Mouse (Mus musculus) right cerebral cortex, adult 2 months (tissue): ENCODE data around the gene Cfap45.

ENCODE experiments used
- DNase-seq, 2 experiments: peaks; one replicate each; pipeline ENCODE4 v3.0.0; 2021 to 2022; ENCODE audit warnings: low spot score in 2 of 2

Cfap45 gene

DNA sequence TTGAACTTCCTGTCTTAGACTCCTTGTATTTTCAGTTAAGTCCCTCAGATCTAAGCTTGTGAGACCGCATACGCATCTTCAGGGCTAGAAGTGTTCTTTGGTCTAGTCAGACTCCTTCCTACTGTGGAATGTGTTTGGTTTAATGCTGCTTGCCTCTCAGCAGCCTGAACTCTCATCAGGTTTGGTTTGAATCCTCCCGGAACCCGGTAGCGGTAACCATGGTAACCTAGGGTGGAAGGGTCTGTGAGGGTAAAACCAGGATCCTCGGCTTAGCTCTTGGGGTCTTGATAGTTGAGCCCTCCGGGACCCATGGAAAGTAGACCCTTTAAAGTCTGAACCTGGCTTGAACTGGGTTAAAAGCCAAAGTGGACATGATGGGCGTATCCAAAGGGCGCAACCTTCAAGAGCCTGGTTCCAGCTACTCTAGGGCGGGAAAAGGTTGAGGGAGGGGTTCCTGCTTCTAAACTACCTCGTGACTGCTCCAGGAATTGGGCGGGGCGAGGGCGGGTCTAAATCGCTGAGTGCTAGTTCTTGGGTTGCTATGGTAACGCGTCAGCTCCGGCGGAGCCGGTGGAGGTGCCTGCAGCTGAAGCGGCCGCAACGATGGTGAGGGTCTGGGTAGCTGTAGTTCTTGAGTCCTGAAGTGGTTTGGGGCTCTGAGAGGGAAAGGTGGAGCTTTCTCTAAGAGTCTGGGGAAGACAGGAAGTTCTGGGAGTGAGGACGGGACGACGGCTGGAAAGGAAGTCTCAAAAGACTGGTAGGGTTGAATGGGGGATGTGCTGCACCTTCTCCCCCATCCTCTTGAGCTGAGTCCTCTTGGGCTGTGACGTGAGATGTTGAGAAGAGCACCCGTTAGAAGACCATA lies at the start of gene Cfap45:
Gene Cfap45 (plus strand): TSS at position 226 of the 865 bp plus-strand sequence.
- DNase-seq: peak; percentile 75 to 78

DNA sequence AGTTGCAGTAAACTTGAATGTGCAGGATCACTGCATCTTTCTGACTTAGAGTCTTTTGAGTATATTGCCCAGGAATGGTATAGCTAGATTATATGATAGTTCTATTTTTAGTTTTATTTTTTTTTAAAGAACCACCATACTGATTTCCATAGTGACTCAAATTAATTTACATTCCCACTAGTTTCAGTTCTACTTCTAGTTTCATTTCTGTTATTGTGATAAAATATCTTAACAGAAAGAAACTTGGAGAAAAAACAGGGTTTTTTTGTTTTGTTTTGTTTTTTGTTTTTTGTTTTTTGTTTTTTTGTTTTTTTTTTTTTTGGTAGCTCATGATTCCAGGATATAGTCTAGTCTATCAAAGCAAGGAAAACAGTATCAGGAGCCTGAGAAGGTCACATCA lies 47.7 kb upstream of the Cfap45 start:
- no peak for DNase-seq

DNA sequence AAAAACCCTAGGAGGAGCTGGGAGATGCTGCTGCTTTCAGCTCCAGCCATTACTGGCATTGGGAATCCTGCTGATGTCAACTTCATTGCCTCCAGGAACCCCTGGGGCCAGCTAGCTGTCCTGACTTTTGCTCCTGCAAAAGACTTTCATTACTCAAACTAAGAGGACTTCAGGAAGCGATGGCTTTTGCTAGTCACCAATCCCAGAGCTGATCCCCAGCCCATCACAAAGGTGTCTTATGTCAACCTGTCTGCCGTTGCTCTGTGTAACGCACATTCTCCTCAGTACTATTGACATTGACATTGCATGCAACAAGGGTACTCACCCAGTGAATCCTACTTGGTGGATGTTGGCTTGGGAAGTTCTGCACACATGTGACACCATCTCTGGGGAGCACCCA lies 46.4 kb upstream of the Cfap45 start:
- no peak for DNase-seq

DNA sequence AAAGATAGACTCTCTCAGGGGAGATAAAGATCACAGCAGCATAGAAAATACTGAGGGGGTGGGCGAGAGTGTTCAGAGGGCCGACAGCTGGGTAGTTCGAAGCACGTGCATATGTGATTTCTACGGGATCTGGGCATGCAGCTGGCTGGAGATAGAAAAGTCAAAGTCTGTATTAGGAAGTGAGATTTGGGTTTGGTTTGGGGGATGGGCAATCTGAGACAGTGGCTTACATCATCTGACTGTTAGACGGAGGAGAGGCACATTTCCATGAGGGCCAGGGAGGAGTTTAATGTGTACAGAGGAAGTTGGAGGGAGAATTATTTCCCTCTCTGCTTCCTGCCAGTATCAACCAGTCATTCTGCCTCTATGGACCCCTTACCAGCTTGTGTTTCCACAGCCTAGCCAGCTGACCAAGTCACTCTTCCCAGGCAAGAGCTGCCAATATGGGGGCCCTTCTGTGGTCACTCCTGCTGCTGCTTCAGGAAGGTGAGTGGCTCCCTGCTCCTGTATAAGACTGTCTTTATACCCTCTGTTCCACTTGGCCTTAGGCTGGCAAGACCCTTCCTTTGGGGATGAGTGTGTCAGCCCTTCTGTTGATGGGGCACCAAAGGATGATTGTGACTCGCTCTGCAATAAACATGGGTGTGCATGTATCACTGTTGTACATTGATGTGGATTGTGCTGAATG lies 45.4 kb upstream of the Cfap45 start, which contains the start of gene Slamf9:
Gene Slamf9 (plus strand): TSS at position 305 of the 688 bp plus-strand sequence.
- no peak for DNase-seq

GRCm38 (mm10) chr1:172478020-172478419 lies 42.6 kb upstream of the Cfap45 start:
- DNase-seq: no peak

DNA sequence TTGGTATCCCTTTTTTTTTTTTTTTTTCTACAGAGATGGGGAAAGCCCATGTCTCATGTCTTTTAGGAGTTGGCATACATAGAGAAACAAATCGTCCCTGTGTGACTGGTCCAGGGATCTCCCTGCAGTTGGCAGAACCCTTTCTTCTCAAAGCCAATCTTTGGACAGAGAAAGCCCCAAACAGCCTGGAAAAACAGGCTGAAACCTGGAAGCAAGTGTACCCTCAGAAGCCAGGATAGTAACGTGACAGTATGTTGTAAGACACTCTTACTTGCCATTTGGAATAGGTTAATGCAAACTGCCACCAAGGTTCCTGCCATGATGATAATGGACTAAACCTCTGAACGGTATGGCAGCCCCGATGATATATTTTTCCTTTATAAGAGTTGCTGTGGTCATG lies 40.2 kb upstream of the Cfap45 start:
- no peak for DNase-seq

DNA sequence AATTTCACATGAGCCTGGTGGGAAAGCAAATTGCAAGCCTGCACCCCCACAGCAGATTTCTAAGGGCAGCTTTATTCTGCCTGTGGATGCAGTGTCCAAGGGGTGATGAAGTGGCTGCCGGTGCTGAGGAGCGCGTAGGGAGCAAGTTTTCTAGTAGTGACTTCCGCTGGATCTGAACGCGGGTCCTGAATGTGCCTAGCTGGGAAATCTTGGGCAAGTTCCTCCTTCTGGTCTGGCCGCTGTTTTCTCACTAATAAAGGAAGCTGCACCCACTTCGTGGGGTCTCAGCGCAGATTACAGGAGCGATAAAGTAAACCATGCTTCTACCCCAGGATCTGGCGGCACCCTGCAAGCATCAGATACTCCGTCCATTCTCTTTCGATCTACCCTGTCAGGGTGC lies 39.5 kb upstream of the Cfap45 start:
- no peak for DNase-seq

GRCm38 (mm10) chr1:172481540-172482280 lies 38.9 kb upstream of the Cfap45 start, which contains the start of gene Igsf9:
Gene Igsf9, plus strand, starts transcription at chr1:172481788.
- DNase-seq: peak; percentile 93

GRCm38 (mm10) chr1:172482518-172483360 lies 37.9 kb upstream of the Cfap45 start:
- no peak for DNase-seq

GRCm38 (mm10) chr1:172483361-172483660 lies 37.3 kb upstream of the Cfap45 start:
- no peak for DNase-seq

- no peak for DNase-seq
Observed at GRCm38 (mm10) chr1:172484236-172484635, 36.4 kb upstream of the Cfap45 start.

DNA sequence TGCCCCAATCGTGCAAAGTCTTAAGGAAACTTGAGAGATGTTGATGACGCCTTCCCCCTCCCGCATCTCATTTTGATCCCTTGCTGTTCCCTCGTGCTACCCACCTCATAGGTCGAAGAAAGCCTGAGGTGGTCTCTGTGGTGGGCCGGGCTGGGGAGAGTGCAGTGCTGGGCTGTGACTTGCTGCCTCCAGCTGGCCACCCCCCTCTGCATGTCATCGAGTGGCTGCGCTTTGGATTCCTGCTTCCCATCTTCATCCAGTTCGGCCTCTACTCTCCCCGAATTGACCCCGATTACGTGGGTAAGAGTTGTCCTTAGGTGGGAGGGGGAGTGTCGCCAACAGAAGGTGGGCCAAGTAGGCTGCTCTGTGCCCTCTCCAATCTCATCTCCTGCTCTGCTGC lies 35.9 kb upstream of the Cfap45 start:
- DNase-seq: no peak

DNA sequence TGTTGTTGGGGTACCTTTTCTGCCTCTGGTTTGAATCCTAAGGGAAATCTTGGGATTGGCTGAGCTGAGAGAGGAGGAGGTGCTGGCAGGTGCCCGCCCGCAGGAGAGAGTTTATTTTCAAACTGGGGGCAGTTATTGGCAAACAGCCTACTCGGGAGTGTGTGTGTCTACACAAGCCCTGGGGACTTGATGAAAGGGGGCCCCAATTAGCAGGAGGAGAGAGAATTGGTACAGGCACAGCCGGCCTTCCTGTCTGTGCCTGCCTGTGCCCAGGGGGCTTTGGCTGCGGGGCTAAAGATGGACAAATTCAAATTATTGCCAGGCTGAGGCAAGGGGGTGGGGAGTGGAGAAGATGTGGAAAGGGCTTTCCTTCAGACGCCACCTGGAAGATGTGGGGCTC lies 34.8 kb upstream of the Cfap45 start:
- DNase-seq: no peak

GRCm38 (mm10) chr1:172486236-172486635 lies 34.4 kb upstream of the Cfap45 start:
- no peak for DNase-seq

DNA sequence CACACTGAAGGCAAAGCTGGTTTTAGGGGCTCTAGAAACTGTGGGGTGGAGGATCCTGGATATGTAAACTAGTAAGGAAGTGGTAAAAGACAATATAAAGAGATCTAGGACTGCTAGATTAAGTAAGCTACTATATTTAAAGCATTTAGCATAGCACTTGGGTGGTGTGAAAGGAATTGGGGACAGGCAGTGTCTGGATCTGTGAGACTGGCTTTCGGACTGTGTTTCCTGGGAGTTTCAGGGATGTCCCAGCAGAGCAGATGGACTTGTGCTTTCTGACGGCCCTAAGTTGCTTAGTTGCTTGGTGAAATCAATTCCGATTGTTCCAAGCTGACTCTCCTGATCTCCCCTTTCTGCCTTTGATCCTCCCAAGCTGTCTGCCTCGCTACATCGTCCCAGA lies 34.0 kb upstream of the Cfap45 start:
- DNase-seq: no peak

DNA sequence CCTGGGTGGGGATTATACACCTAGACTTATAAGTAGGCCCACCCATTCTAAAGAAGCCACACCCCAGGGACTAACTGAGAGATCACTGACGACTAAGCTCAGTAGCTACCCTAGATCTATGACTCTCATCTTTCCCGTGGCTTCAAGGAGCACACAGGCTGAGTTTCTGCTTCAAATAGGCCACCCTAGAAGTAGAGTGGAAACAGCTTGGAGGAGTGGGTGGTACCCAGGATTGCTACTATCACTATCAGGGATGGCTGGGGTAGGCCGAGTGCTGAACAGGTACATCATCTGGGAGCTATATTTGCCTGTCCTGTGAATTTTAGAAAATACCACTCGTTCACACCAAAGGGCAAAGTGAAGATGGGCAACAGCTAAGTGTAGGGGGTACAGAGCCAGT lies 32.7 kb upstream of the Cfap45 start:
- no peak for DNase-seq

DNA sequence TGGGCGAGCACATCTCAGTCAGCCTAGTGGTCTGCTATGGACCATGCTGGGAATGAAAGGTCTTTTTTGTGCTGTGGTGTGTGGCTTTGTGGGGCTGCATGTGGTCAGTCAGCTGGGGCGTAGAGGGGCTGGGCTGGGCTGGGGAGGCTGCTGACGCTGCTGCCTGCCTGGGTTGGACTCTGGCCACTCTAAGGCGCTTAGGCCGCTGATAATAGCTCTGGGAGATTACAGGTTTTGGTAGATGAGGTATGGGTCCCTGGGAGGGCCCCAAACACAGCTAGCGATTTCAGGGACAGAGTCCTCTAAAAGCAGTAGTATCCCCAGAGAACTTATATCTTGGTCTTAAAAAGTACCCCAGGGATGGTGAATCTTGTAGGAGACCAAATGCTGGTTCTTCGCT lies 31.8 kb upstream of the Cfap45 start:
- no peak for DNase-seq

GRCm38 (mm10) chr1:172489585-172490250 lies 30.9 kb upstream of the Cfap45 start:
- no peak for DNase-seq

DNA sequence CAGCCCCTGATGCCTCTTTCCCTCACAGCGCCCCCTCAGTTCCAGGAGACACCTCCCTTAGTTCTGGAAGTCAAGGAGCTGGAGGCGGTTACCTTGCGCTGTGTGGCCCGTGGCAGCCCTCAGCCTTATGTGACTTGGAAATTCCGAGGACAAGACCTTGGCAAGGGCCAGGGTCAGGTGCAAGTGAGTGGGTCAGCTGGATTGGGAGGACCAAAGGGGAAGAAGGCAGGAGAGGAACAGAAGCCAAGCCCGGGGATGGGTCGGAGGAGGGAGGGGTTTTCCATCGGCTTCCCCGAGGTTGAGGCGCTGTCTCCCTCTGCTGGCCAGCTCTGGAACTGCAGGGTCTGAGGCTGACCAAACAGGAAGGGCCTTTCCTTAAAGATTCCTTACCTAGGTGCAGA lies 30.3 kb upstream of the Cfap45 start:
- DNase-seq: peak; percentile 92 to 95

DNA sequence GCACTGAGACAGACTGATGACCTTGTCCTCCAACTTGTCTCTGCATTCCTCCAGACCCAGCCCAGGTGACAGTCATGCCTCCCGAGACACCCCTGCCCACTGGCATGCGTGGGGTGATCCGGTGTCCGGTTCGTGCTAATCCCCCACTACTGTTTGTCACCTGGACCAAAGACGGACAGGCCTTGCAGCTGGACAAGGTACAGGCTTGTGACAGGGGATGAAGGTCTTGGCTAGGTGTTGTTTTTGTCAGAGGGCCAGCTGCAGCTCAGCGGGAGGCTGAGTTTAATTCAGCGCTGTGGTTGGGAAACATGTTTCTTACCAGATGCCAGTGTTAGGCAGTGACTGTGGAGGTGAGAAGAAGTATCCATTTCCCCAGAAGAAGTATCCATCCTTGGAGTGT lies 28.6 kb upstream of the Cfap45 start:
- DNase-seq: no peak

DNA sequence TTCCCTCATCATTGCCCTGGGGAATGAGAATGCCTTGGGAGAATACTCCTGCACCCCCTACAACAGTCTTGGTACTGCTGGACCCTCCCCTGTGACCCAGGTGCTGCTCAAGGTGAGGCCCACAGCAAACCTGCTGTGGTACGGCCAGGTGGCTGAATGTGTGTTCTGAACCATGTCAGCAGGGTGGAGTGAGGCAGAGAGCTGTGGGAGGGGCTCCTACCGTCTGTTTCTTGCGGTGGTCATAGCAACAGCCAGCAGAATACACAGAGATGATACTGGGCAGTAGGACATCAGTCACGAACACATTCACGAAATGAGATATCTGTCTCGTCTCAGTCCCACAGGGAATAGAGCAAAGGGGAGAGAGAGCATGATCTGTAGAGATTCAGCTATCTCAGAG lies 27.1 kb upstream of the Cfap45 start:
- DNase-seq: no peak
